Mouse (Mus musculus) spleen, postnatal 14 days (tissue): ENCODE measurements around the gene Olfr1355.
"Not testable (repeated sequence)": the region's sequence is repeated elsewhere in the genome, so short reads cannot be mapped to it uniquely, and the experiment has no call there.

Experiments
- DNase-seq, 2 experiments: peaks; one replicate each; pipeline ENCODE4 v3.0.0; 2021 to 2022; ENCODE audit warnings: low spot score in 2 of 2

Gene Olfr1355

DNA sequence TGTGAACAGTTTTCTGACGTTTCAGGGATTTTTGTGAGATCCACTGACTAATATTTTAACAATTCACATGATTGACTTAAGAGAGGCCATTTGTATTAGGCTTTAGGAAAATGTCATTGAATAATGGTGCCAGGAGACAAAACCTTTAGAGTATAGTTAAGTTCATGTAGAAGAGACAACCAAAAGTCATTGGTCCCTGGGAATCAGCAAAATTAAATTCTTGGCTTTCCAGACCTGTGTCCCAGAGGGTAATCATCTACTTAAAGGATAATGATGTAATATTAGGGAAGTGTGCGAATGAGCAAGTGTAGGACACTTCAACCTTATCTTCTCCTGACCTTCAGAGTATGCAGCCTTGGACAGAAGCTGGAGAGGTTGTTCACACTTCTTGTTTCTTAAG is at the start of gene Olfr1355:
TSS of gene Olfr1355 (plus strand) at position 301 of the 400 bp plus-strand sequence.
- no peak for DNase-seq

DNA sequence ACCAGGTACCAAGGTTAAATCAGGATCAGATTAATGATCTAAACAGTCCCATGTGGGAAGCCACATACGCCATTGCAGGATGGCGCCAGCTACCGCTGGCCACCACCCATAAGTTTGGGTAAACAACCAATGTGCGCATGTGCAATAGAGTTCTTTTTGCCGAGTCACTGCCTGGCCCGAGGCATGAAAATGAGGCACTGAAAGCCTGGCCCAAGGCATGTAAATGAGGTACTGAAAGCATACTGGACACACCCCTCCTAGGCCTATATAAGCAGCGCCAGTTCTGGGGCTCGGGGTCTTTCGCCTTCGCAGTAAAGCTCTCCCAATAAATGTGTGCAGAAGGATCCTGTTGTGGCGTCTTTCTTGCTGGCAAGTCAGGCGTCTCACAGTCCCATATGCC is 34.9 kb upstream of the Olfr1355 start:
- not testable (repeated sequence) for DNase-seq

DNA sequence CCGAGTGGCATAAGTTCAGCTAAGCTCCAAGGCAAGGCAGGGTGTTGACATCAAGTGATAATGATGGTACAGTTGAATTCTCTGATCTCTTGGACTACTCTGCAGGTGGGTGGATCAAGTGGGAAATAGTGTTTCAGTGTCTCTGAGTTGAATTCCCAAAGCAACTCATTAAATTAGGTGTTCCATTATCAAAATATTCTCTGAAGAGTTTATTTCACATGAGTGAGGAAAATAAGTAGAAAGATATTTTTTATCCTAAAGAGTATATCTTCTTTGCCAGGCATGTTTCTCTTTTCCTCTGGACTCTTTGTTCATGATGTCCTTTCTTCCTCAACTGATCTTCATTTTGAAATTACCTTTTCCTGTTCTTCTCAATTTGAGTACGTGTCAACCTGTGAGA is 23.3 kb upstream of the Olfr1355 start, which contains the start of gene Olfr1356:
TSS of gene Olfr1356 (minus strand) at position 101 of the 400 bp plus-strand sequence.
- no peak for DNase-seq

DNA sequence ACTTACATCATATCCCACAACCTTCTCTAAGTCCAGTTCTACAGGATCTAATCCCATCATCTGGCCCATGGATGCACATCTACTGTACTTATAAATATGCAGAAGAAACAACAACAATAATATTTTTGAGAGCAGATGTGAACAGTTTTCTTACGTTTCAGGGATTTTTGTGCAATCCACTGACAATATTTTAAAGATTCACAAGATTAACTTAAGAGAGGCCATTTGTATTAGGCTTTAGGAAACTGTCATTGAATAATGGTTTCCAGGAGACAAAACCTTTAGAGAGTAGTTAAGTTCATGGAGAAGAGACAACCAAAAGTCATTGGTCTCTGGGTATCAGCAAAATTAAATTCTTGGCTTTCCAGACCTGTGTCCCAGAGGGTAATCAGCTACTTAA is 37.5 kb downstream of the Olfr1355 start, which contains the start of gene Olfr1354:
TSS of gene Olfr1354 (plus strand) at position 301 of the 400 bp plus-strand sequence.
- DNase-seq, result not testable (repeated sequence)
